Mouse (Mus musculus) kidney, embryonic 14.5 days (tissue): Measurements from ENCODE around the gene Omp. TPM values are rescaled to one million over a fixed set of nuclear protein-coding genes. Genes with fewer than 3 reads are reported as not detected.
A peak's percentile ranks its signal among the peaks of the same experiment; 100 is the strongest.

Experiments
- ATAC-seq: fragments of 200-750 bp; cut with Nextera tagmentation; 2 replicates; pipeline ENCODE4 v1.8.0; 2017; ENCODE audit warnings: moderate number of reproducible peaks, mild to moderate bottlenecking, moderate TSS enrichment, moderate library complexity; ENCODE audit not compliant: low FRiP score, low TSS enrichment
- H3K27ac ChIP-seq: fragments of 300-500 bp; sonication (generic); 2 replicates; pipeline ENCODE4 v1.5.1; 2014; ENCODE audit warnings: low read depth, mild to moderate bottlenecking, low read length, moderate library complexity, mixed read lengths
- H3K27me3 ChIP-seq: fragments of 300-500 bp; sonication (generic); 2 replicates; pipeline ENCODE4 v1.6.1; 2014; ENCODE audit warnings: mild to moderate bottlenecking, low read length; ENCODE audit not compliant: control insufficient read depth, insufficient read depth
- H3K36me3 ChIP-seq: fragments of 300-500 bp; sonication (generic); 2 replicates; pipeline ENCODE4 v1.6.1; 2014; ENCODE audit warnings: low read length, mixed read lengths; ENCODE audit not compliant: control insufficient read depth, insufficient read depth
- H3K4me1 ChIP-seq: fragments of 300-500 bp; sonication (generic); 2 replicates; pipeline ENCODE4 v1.6.1; 2014; ENCODE audit warnings: low read length, mixed read lengths; ENCODE audit not compliant: control insufficient read depth, insufficient read depth
- H3K4me2 ChIP-seq: fragments of 300-500 bp; sonication (generic); replicated peaks from 2 replicates; pipeline ENCODE4 v1.6.1; 2014; ENCODE audit warnings: low read depth, mild to moderate bottlenecking, low read length
- H3K4me3 ChIP-seq: fragments of 300-500 bp; sonication (generic); 2 replicates; pipeline ENCODE4 v1.5.1; 2014; ENCODE audit warnings: mild to moderate bottlenecking, low read length
- H3K9ac ChIP-seq: fragments of 300-500 bp; sonication (generic); 2 replicates; pipeline ENCODE4 v1.6.1; 2014; ENCODE audit warnings: low read depth, mild to moderate bottlenecking, low read length, moderate library complexity
- H3K9me3 ChIP-seq: fragments of 300-500 bp; sonication (generic); 2 replicates; pipeline ENCODE4 v1.6.1; 2016; ENCODE audit warnings: low read length; ENCODE audit not compliant: control insufficient read depth
- WGBS: fragments of 180-500 bp; shearing (Covaris S2); extraction: QIAGEN DNeasy Blood & Tissue Kit; methylation state at CpG from one replicate; pipeline ENCODE4 v1.1.7; 2014; 5-methylcytosine and 5-hydroxymethylcytosine counted together
- polyA plus RNA-seq: library from polyadenylated mRNA; unstranded; fragments of >200 nt; fragmentation: Nextera tagmentation; extraction: Ambion mirVana; gene quantifications from 2 replicates; pipeline ENCODE4 v1.2.1, GENCODE M21; 2014

Omp gene
- polyA plus RNA-seq, 1 experiment from 2014 or later: 0.51 TPM

GRCm38 (mm10) chr7:98119179-98119960 is 25.9 kb downstream of the Omp start, which contains the start of gene Myo7a:
TSS of gene Myo7a (minus strand) at chr7:98119524.
- Histone ChIP-seq H3K27me3 (no peaks in the 10 kb centered on the region), H3K9ac (no peak within 1 kb of the TSS), H3K4me1 (no peaks in the 10 kb centered on the region), H3K9me3 (no peaks in the 10 kb centered on the region), H3K27ac (no peak within 1 kb of the TSS), H3K4me3 (no peak within 1 kb of the TSS; the same call in 1 of the 2 replicates), H3K36me3 (no peaks in the 10 kb centered on the region), H3K4me2 (peak within 1 kb of the TSS; percentile 42; the same call in 1 of the 2 replicates)
- peak; percentile 60 for ATAC-seq
- 37% methylated on average over 9 of the region's 9 CpGs for WGBS

- Histone ChIP-seq H3K4me1 (no peaks in the 10 kb centered on the region), H3K4me3 (no peak overlapping the region), H3K4me2 (no peak overlapping the region), H3K36me3 (no peaks in the 10 kb centered on the region), H3K27ac (no peak overlapping the region), H3K9me3 (no peaks in the 10 kb centered on the region), H3K9ac (no peak overlapping the region), H3K27me3 (no peaks in the 10 kb centered on the region)
- 51% methylated on average over 11 of the region's 11 CpGs for WGBS
- ATAC-seq: no peak
Measured at GRCm38 (mm10) chr7:98117012-98117660, 28.2 kb downstream of the Omp start.

DNA sequence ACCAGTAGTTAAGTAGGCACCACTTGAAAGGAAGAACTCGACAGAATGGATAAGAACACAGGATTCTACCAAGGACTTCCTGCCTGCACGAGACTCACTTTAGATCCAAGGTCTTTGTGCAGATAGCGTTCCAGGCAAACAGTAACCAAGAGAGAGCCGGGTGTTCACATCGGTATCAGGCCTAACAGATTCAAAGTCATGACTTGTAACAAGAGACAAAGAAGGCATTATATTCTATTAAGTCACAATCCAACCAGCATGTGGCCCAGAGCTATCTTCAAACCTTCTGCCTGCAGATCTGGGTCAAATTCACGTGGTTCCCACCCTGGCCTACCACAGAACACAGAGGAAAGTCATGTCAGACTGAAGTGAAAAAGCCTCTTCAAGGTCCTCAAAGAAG is 30.6 kb downstream of the Omp start:
- Histone ChIP-seq H3K36me3 (no peaks in the 10 kb centered on the region), H3K9me3 (no peaks in the 10 kb centered on the region), H3K27ac (no peak overlapping the region), H3K4me2 (no peak overlapping the region), H3K4me1 (peaks cover 7% of the 10 kb centered on the region; the same call in 1 of the 2 replicates), H3K27me3 (peaks cover 7% of the 10 kb centered on the region), H3K9ac (no peak overlapping the region), H3K4me3 (no peak overlapping the region)
- no peak for ATAC-seq
- WGBS: 73% methylated on average over 6 of the region's 6 CpGs

DNA sequence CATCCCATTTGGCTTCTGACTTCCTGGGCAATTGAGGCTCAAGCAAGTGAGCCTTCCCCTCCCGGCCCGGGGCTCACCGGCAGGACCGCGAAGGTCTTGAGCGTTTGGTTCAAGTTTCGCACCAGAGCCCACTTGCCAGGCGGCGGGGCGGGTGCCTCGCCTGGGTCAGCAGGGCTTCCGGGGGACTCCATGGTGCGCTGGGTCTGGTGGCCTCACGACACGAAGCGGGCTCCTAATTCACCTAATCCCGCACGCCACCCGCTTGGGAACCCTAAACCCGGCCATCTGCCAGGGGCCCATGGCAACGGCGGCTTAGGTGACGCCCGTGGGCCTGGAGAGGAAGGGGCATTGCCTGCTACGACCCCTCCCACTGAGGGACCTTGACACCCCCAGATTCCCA is 34.1 kb downstream of the Omp start:
- peak; percentile 18; the same call in 1 of the 2 replicates for ATAC-seq
- peak overlapping the region; percentile 44 for H3K4me2 ChIP-seq

GRCm38 (mm10) chr7:98109771-98110170 is 35.5 kb downstream of the Omp start:
- Histone ChIP-seq H3K4me3 (no peak overlapping the region), H3K4me1 (peaks cover 18% of the 10 kb centered on the region), H3K36me3 (no peaks in the 10 kb centered on the region), H3K4me2 (no peak overlapping the region), H3K9ac (no peak overlapping the region), H3K27me3 (peaks cover 7% of the 10 kb centered on the region), H3K27ac (no peak overlapping the region), H3K9me3 (no peaks in the 10 kb centered on the region)
- ATAC-seq: no peak
- 87% methylated on average over 4 of the region's 4 CpGs for WGBS

More for the DNA sequence above, 34.1 kb downstream of the Omp start:
- under 1% methylated on average over 25 of the region's 25 CpGs for WGBS
- Histone ChIP-seq H3K9ac (peak overlapping the region; percentile 3; the same call in 1 of the 2 replicates), H3K27me3 (peaks cover 7% of the 10 kb centered on the region), H3K27ac (no peak overlapping the region), H3K9me3 (no peaks in the 10 kb centered on the region), H3K4me1 (peaks cover 7% of the 10 kb centered on the region; the same call in 1 of the 2 replicates), H3K4me3 (peak overlapping the region; percentile 26), H3K36me3 (no peaks in the 10 kb centered on the region)

- WGBS: 72% methylated on average over 16 of the region's 16 CpGs
- no peak overlapping the region for H3K4me2 ChIP-seq
- no peaks in the 10 kb centered on the region for H3K9me3 ChIP-seq
- no peak overlapping the region for H3K9ac ChIP-seq
- ATAC-seq: no peak
- no peak overlapping the region for H3K4me3 ChIP-seq
- peaks cover 28% of the 10 kb centered on the region for H3K4me1 ChIP-seq
- H3K36me3 ChIP-seq: no peaks in the 10 kb centered on the region
- no peak overlapping the region for H3K27ac ChIP-seq
- peaks cover 7% of the 10 kb centered on the region for H3K27me3 ChIP-seq
Measured at GRCm38 (mm10) chr7:98108636-98109430, 36.5 kb downstream of the Omp start.

GRCm38 (mm10) chr7:98106272-98106671 is 39.0 kb downstream of the Omp start:
- peaks cover 31% of the 10 kb centered on the region for H3K4me1 ChIP-seq
- H3K4me2 ChIP-seq: no peak overlapping the region
- ATAC-seq: no peak
- no peak overlapping the region for H3K9ac ChIP-seq
- H3K27me3 ChIP-seq: peaks cover 7% of the 10 kb centered on the region
- H3K27ac ChIP-seq: no peak overlapping the region
- H3K36me3 ChIP-seq: no peaks in the 10 kb centered on the region
- H3K9me3 ChIP-seq: no peaks in the 10 kb centered on the region
- H3K4me3 ChIP-seq: no peak overlapping the region
- 79% methylated on average over 7 of the region's 7 CpGs for WGBS

- no peak overlapping the region for H3K9ac ChIP-seq
- H3K9me3 ChIP-seq: no peaks in the 10 kb centered on the region
- no peak overlapping the region; the same call in 1 of the 2 replicates for H3K4me2 ChIP-seq
- H3K27ac ChIP-seq: peak overlapping the region; percentile 71
- peak; percentile 73 for ATAC-seq
- H3K4me3 ChIP-seq: no peak overlapping the region
- no peaks in the 10 kb centered on the region for H3K27me3 ChIP-seq
- peaks cover 27% of the 10 kb centered on the region for H3K4me1 ChIP-seq
- H3K36me3 ChIP-seq: no peaks in the 10 kb centered on the region
- WGBS: 30% methylated on average over 15 of the region's 16 CpGs
Measured at GRCm38 (mm10) chr7:98104481-98105435, 40.5 kb downstream of the Omp start.
